Mouse (Mus musculus) thymus, adult 2 months (tissue): ENCODE data around the gene Snai3. TPM values are rescaled to one million over a fixed set of nuclear protein-coding genes. Genes with fewer than 3 reads are reported as not detected.

Experiments used
- DNase-seq: peaks from one replicate; pipeline ENCODE4 v3.0.0; 2021
- H3K27ac ChIP-seq: fragments of 200-500 bp; 2 replicates; pipeline ENCODE4 v1.5.1; 2012; ENCODE audit warnings: low read length, control low read depth; ENCODE audit not compliant: control insufficient read depth, insufficient read depth
- H3K27me3 ChIP-seq: fragments of 200-500 bp; 2 replicates; pipeline ENCODE4 v1.6.1; 2012; ENCODE audit warnings: mild to moderate bottlenecking, low read length, moderate library complexity, mixed read lengths; ENCODE audit not compliant: control insufficient read depth, insufficient read depth
- H3K36me3 ChIP-seq: fragments of 200-500 bp; 2 replicates; pipeline ENCODE4 v1.6.1; 2012; ENCODE audit warnings: mild to moderate bottlenecking, low read length, moderate library complexity; ENCODE audit not compliant: control insufficient read depth, insufficient read depth
- H3K4me1 ChIP-seq: fragments of 200-500 bp; replicated peaks from 2 replicates; pipeline ENCODE4 v1.6.1; 2012; ENCODE audit warnings: low read length; ENCODE audit not compliant: control insufficient read depth, insufficient read depth
- H3K4me3 ChIP-seq: fragments of 200-500 bp; 2 replicates; pipeline ENCODE4 v1.5.1; 2012; ENCODE audit warnings: mild to moderate bottlenecking, low read length, control low read depth, moderate library complexity; ENCODE audit not compliant: control insufficient read depth, insufficient read depth
- CTCF ChIP-seq: fragments of 200-500 bp; IDR thresholded peaks from 2 replicates; pipeline ENCODE4 v1.5.1; 2012; ENCODE audit warnings: mild to moderate bottlenecking, control low read depth, low read length, moderate library complexity, borderline replicate concordance; ENCODE audit not compliant: control insufficient read depth, poor library complexity, insufficient read depth; ENCODE audit errors: extremely low read depth
- POLR2A ChIP-seq: fragments of 200-500 bp; IDR thresholded peaks from 2 replicates; pipeline ENCODE4 v1.6.1; 2012; ENCODE audit warnings: mild to moderate bottlenecking, low read length, control low read depth, moderate library complexity; ENCODE audit not compliant: control insufficient read depth, poor library complexity, insufficient read depth; ENCODE audit errors: extremely low read depth
- WGBS: fragments of 180-500 bp; shearing (Covaris S2); methylation state at CpG from one replicate; pipeline ENCODE4 v1.1.7; 2018; 5-methylcytosine and 5-hydroxymethylcytosine counted together
- polyA plus RNA-seq: library from polyadenylated mRNA; depleted of rRNA; stranded (reverse); fragments of >200 nt; gene quantifications from 2 replicates; pipeline ENCODE4 v1.2.3, GENCODE M21; 2012; rRNA removed

Gene Snai3
- polyA plus RNA-seq, 1 experiment: 47.1 TPM

GRCm38 (mm10) chr8:122414311-122414710 is 46.2 kb downstream of the Snai3 start:
- no peak for DNase-seq
- 97% methylated on average over 9 of the region's 9 CpGs for WGBS
- H3K27me3 ChIP-seq: no peaks in the 10 kb centered on the region
- H3K27ac ChIP-seq: no peak overlapping the region
- H3K4me3 ChIP-seq: no peak overlapping the region
- peaks cover 73% of the 10 kb centered on the region for H3K36me3 ChIP-seq
- H3K4me1 ChIP-seq: no peaks in the 10 kb centered on the region
- no peak for TF ChIP-seq POLR2A
- TF ChIP-seq CTCF: no peak

- DNase-seq: no peak
- TF ChIP-seq CTCF (no peak), POLR2A (no peak)
- Histone ChIP-seq H3K27me3 (no peaks in the 10 kb centered on the region), H3K4me1 (no peaks in the 10 kb centered on the region), H3K36me3 (peaks cover 98% of the 10 kb centered on the region), H3K4me3 (no peak overlapping the region), H3K27ac (no peak overlapping the region; the same call in 1 of the 2 replicates)
- WGBS: 96% methylated on average over 7 of the region's 7 CpGs
These were observed 52.9 kb downstream of the Snai3 start for GRCm38 (mm10) chr8:122407678-122408077.

GRCm38 (mm10) chr8:122405146-122405805 is 55.3 kb downstream of the Snai3 start:
- no peak overlapping the region for H3K4me3 ChIP-seq
- 74% methylated on average over 9 of the region's 9 CpGs for WGBS
- DNase-seq: no peak

More at GRCm38 (mm10) chr8:122405146-122405805, 55.3 kb downstream of the Snai3 start:
- Histone ChIP-seq H3K27me3 (no peaks in the 10 kb centered on the region), H3K27ac (no peak overlapping the region), H3K36me3 (peaks cover 97% of the 10 kb centered on the region), H3K4me1 (no peaks in the 10 kb centered on the region)
- TF ChIP-seq CTCF: no peak
- no peak for TF ChIP-seq POLR2A

Other genes with a start within 250 kb of the Snai3 start
- 100 and 134 TPM in 2 replicates for gene Zfpm1, start 178.6 kb downstream of the Snai3 start, polyA plus RNA-seq
- gene Trhr2, start 100.0 kb downstream of the Snai3 start, polyA plus RNA-seq: 0.35 and 0.51 TPM in 2 replicates
- 66.3 and 69.8 TPM in 2 replicates for gene Zc3h18, start 84.1 kb downstream of the Snai3 start, polyA plus RNA-seq
- 0.47 and 1.4 TPM in 2 replicates for gene Il17c, start 38.7 kb downstream of the Snai3 start, polyA plus RNA-seq
- gene Cyba, start 27.8 kb downstream of the Snai3 start, polyA plus RNA-seq: 671 and 705 TPM in 2 replicates
- 25.0 and 26.2 TPM in 2 replicates for gene Mvd, start 17.3 kb downstream of the Snai3 start, polyA plus RNA-seq
- gene Rnf166, start 15.3 kb upstream of the Snai3 start, polyA plus RNA-seq: 273 and 296 TPM in 2 replicates
- gene Ctu2, start 15.4 kb upstream of the Snai3 start, polyA plus RNA-seq: 118 and 136 TPM in 2 replicates
- 93.6 and 106 TPM in 2 replicates for gene Piezo1, start 90.6 kb upstream of the Snai3 start, polyA plus RNA-seq
- gene Cdt1, start 107.3 kb upstream of the Snai3 start, polyA plus RNA-seq: 136 and 210 TPM in 2 replicates
- 119 and 136 TPM in 2 replicates for gene Aprt, start 116.2 kb upstream of the Snai3 start, polyA plus RNA-seq
- 15.6 and 19.2 TPM in 2 replicates for gene Galns, start 150.7 kb upstream of the Snai3 start, polyA plus RNA-seq
- 104 and 133 TPM in 2 replicates for gene Trappc2l, start 150.9 kb upstream of the Snai3 start, polyA plus RNA-seq
- gene Pabpn1l, start 162.0 kb upstream of the Snai3 start, polyA plus RNA-seq: 0.20 and 0.42 TPM in 2 replicates
- gene Cbfa2t3, start 238.4 kb upstream of the Snai3 start, polyA plus RNA-seq: 62.3 and 76.8 TPM in 2 replicates